Mouse (Mus musculus): ENCODE results near the gene Rgs7bp. TPM values are rescaled to one million over a fixed set of nuclear protein-coding genes. Genes with fewer than 3 reads are reported as not detected.
"Not testable (repeated sequence)": the region's sequence is repeated elsewhere in the genome, so short reads cannot be mapped to it uniquely, and the experiment has no call there.

Rgs7bp gene
- total RNA-seq, 1 experiment from 2014 or later, result not detected

GRCm38 (mm10) chr13:104959733-104960132, 95.0 kb downstream of the Rgs7bp start:
- no peak for ATAC-seq (replicated peaks; ENCODE audit: insufficient number of reproducible peaks, low FRiP score, low TSS enrichment, poor library complexity, severe bottlenecking)

- peak; percentile 69; the same call in 1 of the 2 replicates for ATAC-seq (replicated peaks; ENCODE audit: insufficient number of reproducible peaks, low FRiP score, low TSS enrichment, poor library complexity, severe bottlenecking)
These were observed 106.8 kb downstream of the Rgs7bp start for GRCm38 (mm10) chr13:104947958-104948357.

GRCm38 (mm10) chr13:104940483-104940882, 114.2 kb downstream of the Rgs7bp start:
- no peak for ATAC-seq (replicated peaks; ENCODE audit: insufficient number of reproducible peaks, low FRiP score, low TSS enrichment, poor library complexity, severe bottlenecking)

- peak; percentile 55; the same call in 1 of the 2 replicates for ATAC-seq (replicated peaks; ENCODE audit: insufficient number of reproducible peaks, low FRiP score, low TSS enrichment, poor library complexity, severe bottlenecking)
These were observed 114.9 kb downstream of the Rgs7bp start for GRCm38 (mm10) chr13:104939856-104940255.

- ATAC-seq (replicated peaks; ENCODE audit: insufficient number of reproducible peaks, low FRiP score, low TSS enrichment, poor library complexity, severe bottlenecking), result no peak
These were observed 115.7 kb downstream of the Rgs7bp start for GRCm38 (mm10) chr13:104938966-104939593.

- no peak for ATAC-seq (replicated peaks; ENCODE audit: insufficient number of reproducible peaks, low FRiP score, low TSS enrichment, poor library complexity, severe bottlenecking)
These were observed 117.0 kb downstream of the Rgs7bp start for GRCm38 (mm10) chr13:104937759-104938158.

- no peak for ATAC-seq (replicated peaks; ENCODE audit: insufficient number of reproducible peaks, low FRiP score, low TSS enrichment, poor library complexity, severe bottlenecking)
These were observed 118.1 kb downstream of the Rgs7bp start for GRCm38 (mm10) chr13:104936586-104936985.

GRCm38 (mm10) chr13:104931635-104932532, 122.8 kb downstream of the Rgs7bp start:
- no peak for ATAC-seq (replicated peaks; ENCODE audit: insufficient number of reproducible peaks, low FRiP score, low TSS enrichment, poor library complexity, severe bottlenecking)

GRCm38 (mm10) chr13:104930814-104931213, 123.9 kb downstream of the Rgs7bp start:
- ATAC-seq (replicated peaks; ENCODE audit: insufficient number of reproducible peaks, low FRiP score, low TSS enrichment, poor library complexity, severe bottlenecking), result no peak

- no peak for ATAC-seq (replicated peaks; ENCODE audit: insufficient number of reproducible peaks, low FRiP score, low TSS enrichment, poor library complexity, severe bottlenecking)
These were observed 136.1 kb downstream of the Rgs7bp start for GRCm38 (mm10) chr13:104918663-104919062.

GRCm38 (mm10) chr13:104916771-104917170, 138.0 kb downstream of the Rgs7bp start:
- not testable (repeated sequence) for ATAC-seq (replicated peaks; ENCODE audit: insufficient number of reproducible peaks, low FRiP score, low TSS enrichment, poor library complexity, severe bottlenecking)

- ATAC-seq (replicated peaks; ENCODE audit: insufficient number of reproducible peaks, low FRiP score, low TSS enrichment, poor library complexity, severe bottlenecking), result no peak
These were observed 138.6 kb downstream of the Rgs7bp start for GRCm38 (mm10) chr13:104916106-104916505.

GRCm38 (mm10) chr13:104914288-104914895, 140.3 kb downstream of the Rgs7bp start:
- no peak for ATAC-seq (replicated peaks; ENCODE audit: insufficient number of reproducible peaks, low FRiP score, low TSS enrichment, poor library complexity, severe bottlenecking)

- not testable (repeated sequence) for ATAC-seq (replicated peaks; ENCODE audit: insufficient number of reproducible peaks, low FRiP score, low TSS enrichment, poor library complexity, severe bottlenecking)
These were observed 143.1 kb downstream of the Rgs7bp start for GRCm38 (mm10) chr13:104911626-104912025.

GRCm38 (mm10) chr13:104911006-104911405, 143.7 kb downstream of the Rgs7bp start:
- ATAC-seq (replicated peaks; ENCODE audit: insufficient number of reproducible peaks, low FRiP score, low TSS enrichment, poor library complexity, severe bottlenecking), result not testable (repeated sequence)

GRCm38 (mm10) chr13:104908691-104909090, 146.0 kb downstream of the Rgs7bp start:
- no peak for ATAC-seq (replicated peaks; ENCODE audit: insufficient number of reproducible peaks, low FRiP score, low TSS enrichment, poor library complexity, severe bottlenecking)
